Mouse (Mus musculus): Measurements from ENCODE around the gene Gzmg. TPM values are rescaled to one million over a fixed set of nuclear protein-coding genes. Genes with fewer than 3 reads are reported as not detected.

Gzmg gene
- not detected for polyA plus RNA-seq (2015; fragmentation: Illumina TruSeq; extraction: RNeasy Lipid Tissue Mini Kit (QIAGEN cat#74804); ENCODE audit: low read depth, low replicate concordance)

GRCm38 (mm10) chr14:56159479-56159878 is at the start of gene Gzmg:
TSS of gene Gzmg (minus strand) at chr14:56159579.

GRCm38 (mm10) chr14:56174499-56174898 is 15.1 kb upstream of the Gzmg start, which contains the start of gene Gzmn:
TSS of gene Gzmn (minus strand) at chr14:56174599.

GRCm38 (mm10) chr14:56132508-56132907 is 26.9 kb downstream of the Gzmg start, which contains the start of gene Gzmd:
TSS of gene Gzmd (minus strand) at chr14:56132608.

GRCm38 (mm10) chr14:56120525-56120924 is 38.9 kb downstream of the Gzmg start, which contains the start of gene Gzme:
TSS of gene Gzme (minus strand) at chr14:56120625.

Other genes with a start within 250 kb of the Gzmg start
- not detected for gene Cma1, start 214.9 kb downstream of the Gzmg start, polyA plus RNA-seq (2015; fragmentation: Illumina TruSeq; extraction: RNeasy Lipid Tissue Mini Kit (QIAGEN cat#74804); ENCODE audit: low read depth, low replicate concordance)
- gene Cma2, start 208.6 kb downstream of the Gzmg start, polyA plus RNA-seq (2015; fragmentation: Illumina TruSeq; extraction: RNeasy Lipid Tissue Mini Kit (QIAGEN cat#74804); ENCODE audit: low read depth, low replicate concordance): not detected
- not detected for gene Mcpt1, start 141.6 kb downstream of the Gzmg start, polyA plus RNA-seq (2015; fragmentation: Illumina TruSeq; extraction: RNeasy Lipid Tissue Mini Kit (QIAGEN cat#74804); ENCODE audit: low read depth, low replicate concordance)
- not detected for gene Mcpt9, start 129.1 kb downstream of the Gzmg start, polyA plus RNA-seq (2015; fragmentation: Illumina TruSeq; extraction: RNeasy Lipid Tissue Mini Kit (QIAGEN cat#74804); ENCODE audit: low read depth, low replicate concordance)
- not detected for gene Mcpt2, start 117.5 kb downstream of the Gzmg start, polyA plus RNA-seq (2015; fragmentation: Illumina TruSeq; extraction: RNeasy Lipid Tissue Mini Kit (QIAGEN cat#74804); ENCODE audit: low read depth, low replicate concordance)
- not detected for gene Mcpt4, start 97.3 kb downstream of the Gzmg start, polyA plus RNA-seq (2015; fragmentation: Illumina TruSeq; extraction: RNeasy Lipid Tissue Mini Kit (QIAGEN cat#74804); ENCODE audit: low read depth, low replicate concordance)
- not detected for gene Mcpt8, start 74.3 kb downstream of the Gzmg start, polyA plus RNA-seq (2015; fragmentation: Illumina TruSeq; extraction: RNeasy Lipid Tissue Mini Kit (QIAGEN cat#74804); ENCODE audit: low read depth, low replicate concordance)
- not detected for gene Ctsg, start 57.0 kb downstream of the Gzmg start, polyA plus RNA-seq (2015; fragmentation: Illumina TruSeq; extraction: RNeasy Lipid Tissue Mini Kit (QIAGEN cat#74804); ENCODE audit: low read depth, low replicate concordance)
- gene Gzme, start 39.0 kb downstream of the Gzmg start, polyA plus RNA-seq (2015; fragmentation: Illumina TruSeq; extraction: RNeasy Lipid Tissue Mini Kit (QIAGEN cat#74804); ENCODE audit: low read depth, low replicate concordance): not detected
- not detected for gene Gzmd, start 27.0 kb downstream of the Gzmg start, polyA plus RNA-seq (2015; fragmentation: Illumina TruSeq; extraction: RNeasy Lipid Tissue Mini Kit (QIAGEN cat#74804); ENCODE audit: low read depth, low replicate concordance)
- gene Gzmn, start 15.0 kb upstream of the Gzmg start, polyA plus RNA-seq (2015; fragmentation: Illumina TruSeq; extraction: RNeasy Lipid Tissue Mini Kit (QIAGEN cat#74804); ENCODE audit: low read depth, low replicate concordance): not detected
- not detected for gene Gzmf, start 51.8 kb upstream of the Gzmg start, polyA plus RNA-seq (2015; fragmentation: Illumina TruSeq; extraction: RNeasy Lipid Tissue Mini Kit (QIAGEN cat#74804); ENCODE audit: low read depth, low replicate concordance)
- gene Gzmc, start 75.1 kb upstream of the Gzmg start, polyA plus RNA-seq (2015; fragmentation: Illumina TruSeq; extraction: RNeasy Lipid Tissue Mini Kit (QIAGEN cat#74804); ENCODE audit: low read depth, low replicate concordance): not detected
- gene Gzmb, start 102.7 kb upstream of the Gzmg start, polyA plus RNA-seq (2015; fragmentation: Illumina TruSeq; extraction: RNeasy Lipid Tissue Mini Kit (QIAGEN cat#74804); ENCODE audit: low read depth, low replicate concordance): not detected
- 0.15 TPM for gene Atp12a, start 205.5 kb upstream of the Gzmg start, polyA plus RNA-seq (2015; fragmentation: Illumina TruSeq; extraction: RNeasy Lipid Tissue Mini Kit (QIAGEN cat#74804); ENCODE audit: low read depth, low replicate concordance)
- gene Rnf17, start 243.0 kb upstream of the Gzmg start, polyA plus RNA-seq (2015; fragmentation: Illumina TruSeq; extraction: RNeasy Lipid Tissue Mini Kit (QIAGEN cat#74804); ENCODE audit: low read depth, low replicate concordance): 1.9 TPM